Mouse (Mus musculus) cerebellum, postnatal 14 days (tissue): ENCODE measurements around the gene Pxdc1.

Experiments
- DNase-seq, 2 experiments: peaks; one replicate each; pipeline ENCODE4 v3.0.0; 2021; ENCODE audit warnings: mixed read lengths in 2 of 2

Gene Pxdc1

GRCm38 (mm10) chr13:34650953-34651352 is 2.3 kb downstream of the Pxdc1 start:
- DNase-seq = peak; percentile 45 to 57

DNA sequence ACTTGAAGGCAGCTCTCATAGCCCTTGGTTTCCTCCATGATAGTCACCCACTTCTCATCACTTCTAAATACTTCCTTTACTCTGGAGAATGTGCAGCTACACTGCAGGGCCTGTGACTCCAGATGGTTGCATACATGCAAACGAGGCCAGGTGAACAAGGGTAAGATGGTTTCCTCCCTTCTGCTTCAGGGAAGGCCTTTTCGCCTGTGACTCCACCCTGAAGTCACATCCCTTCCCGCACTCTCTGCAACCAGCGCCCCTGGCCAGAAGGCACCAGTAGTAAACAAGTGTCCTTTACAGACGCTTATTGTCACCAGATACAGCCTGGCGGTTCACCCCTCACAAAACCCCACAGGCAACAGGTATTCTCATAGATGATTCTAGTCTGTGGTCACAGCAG is 2.9 kb downstream of the Pxdc1 start:
- no peak for DNase-seq

DNA sequence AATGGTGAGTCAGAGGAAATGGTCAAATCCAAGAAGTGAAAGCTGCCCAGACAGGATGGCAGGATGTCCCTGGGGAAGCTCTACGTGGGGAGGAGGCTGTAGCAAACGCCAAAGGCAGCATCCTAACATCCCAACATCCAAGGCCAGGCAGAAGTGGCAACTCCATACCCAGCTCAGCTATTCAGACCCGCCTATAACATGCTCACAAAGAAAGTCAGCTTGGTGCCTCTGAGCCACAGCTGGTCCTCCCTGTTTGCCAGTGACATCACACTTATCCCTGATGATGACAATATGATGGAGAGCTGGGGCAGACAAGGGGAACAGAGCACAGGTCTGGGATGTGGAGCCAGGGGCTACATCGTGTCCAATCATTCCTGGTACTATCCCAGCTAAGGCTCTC is 5.5 kb downstream of the Pxdc1 start:
- DNase-seq = no peak

DNA sequence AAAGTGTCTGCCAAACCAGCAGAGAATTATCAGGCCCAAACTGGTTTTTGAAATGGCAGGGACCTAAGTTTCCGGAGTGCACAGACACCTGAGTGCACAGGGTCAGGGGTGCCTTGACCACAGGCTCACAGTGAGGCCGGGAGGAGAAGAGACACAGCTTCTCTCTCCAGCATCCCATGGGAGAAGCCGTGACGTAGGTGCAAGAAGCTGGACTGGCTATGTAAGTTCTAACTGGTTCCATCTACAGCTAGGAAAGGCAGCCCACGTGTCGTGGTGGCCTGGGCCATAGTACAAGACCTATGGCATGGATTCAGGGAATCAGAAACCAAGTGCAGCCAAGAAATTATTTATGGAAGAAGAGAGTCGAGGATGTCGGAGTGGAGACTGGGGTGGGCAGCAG is 6.1 kb downstream of the Pxdc1 start:
- DNase-seq = no peak

DNA sequence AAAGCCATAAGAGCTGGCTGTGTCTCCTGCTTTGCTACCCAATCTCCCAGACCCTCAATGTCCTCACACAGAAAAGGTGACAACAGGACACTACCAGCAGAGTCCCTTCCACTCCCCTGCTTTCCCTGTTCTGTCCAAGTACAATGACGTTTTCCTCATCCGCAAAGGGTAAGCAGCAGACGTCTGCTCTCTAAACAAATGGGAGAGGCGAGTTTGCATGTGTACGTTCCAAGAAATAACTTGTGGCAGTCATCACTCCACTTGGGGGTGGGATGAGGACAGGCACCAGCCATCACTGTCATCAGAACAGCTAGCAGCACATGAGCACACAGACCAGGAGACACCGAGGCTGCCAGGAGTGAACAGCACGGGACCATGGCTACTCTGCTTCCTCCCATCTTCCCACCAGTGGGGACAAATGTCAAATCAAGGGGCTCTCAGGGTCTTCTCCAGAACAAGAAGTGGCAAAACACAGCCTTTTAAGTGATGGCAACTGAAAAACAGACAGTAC is 7.0 kb downstream of the Pxdc1 start:
- DNase-seq = no peak

DNA sequence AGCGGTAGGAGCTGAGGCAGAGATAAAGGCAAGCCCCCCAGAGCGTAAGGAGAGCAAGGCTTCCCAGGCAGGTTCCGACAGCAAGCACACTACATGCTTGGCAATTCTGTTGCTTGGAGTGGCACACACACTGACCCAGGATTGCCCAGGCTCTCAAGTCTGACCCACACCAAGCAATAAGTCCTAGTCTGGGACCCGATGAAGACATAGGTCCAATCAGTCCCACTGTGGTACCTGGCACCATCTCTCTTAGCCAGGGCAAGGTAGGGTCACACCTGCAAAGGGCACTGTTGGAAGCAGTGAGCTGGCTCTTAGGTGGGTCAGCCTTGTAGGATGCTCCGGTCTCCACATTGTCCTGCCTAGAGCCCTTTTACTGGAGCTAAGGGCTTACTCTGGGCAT is 7.8 kb downstream of the Pxdc1 start:
- DNase-seq = no peak

DNA sequence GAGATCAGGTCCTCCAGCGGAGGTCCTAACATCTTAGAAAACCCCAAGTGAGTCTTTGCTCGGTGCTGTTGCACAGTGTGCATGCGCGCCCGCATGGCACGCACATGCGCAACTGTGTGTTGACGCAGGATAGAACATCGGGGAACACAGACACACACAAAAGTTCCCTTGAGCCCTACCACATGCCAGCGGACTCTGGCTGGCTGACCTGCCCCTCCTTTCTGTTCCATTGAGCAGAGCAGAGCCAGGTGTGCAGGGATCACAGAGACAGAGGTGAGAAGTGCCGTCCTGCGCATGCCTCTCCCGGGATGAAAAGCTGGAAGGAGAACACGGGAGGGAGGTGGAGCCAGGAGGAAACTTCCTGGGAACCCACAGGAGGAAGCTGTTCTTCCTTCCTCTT is 8.9 kb downstream of the Pxdc1 start:
- no peak for DNase-seq

- DNase-seq = no peak
Observed at GRCm38 (mm10) chr13:34643926-34644325, 9.4 kb downstream of the Pxdc1 start.

DNA sequence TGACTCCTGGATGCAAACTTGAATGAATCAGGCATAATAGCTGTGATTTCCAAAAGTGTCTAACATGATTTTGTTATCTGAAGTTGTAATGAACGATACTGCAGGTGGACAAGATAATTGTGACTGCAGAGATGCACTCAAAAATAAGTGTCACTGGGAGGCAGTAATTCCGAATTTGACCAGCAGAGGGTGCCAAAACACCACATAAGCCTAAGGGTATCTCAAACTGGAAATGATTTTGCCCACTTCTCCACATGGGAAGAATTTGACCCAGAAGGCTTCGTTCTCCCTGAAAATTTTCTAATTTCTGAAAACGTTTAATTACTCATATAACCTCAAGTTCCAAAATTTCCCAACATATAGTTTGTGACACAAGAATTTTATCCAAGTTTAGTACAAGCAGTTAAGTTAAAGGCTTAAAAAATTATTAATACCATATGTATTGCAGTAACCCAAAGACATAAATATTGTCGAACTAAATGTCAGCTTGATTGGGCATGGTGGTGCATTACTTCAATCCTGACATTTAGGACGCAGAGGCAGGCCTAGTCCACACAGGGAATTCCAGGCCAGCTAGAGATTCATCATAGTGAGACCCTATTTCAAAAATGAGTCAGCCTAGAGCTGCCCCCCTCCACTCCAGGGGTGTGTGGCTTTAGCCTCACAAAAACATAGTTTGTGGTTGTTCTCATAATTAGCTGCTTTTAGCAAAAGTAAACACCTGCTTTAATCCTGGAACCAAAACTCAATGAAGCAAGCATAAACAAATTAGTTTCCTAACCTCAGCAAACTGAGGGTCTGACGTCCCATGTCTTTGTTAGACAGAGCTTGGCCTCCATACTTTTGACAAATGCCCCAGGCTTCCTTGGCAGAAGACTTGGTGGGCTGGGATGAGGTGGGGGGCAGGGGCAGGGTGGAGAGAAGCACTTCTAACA is 10.1 kb downstream of the Pxdc1 start:
- DNase-seq = peak; percentile 84 to 88

DNA sequence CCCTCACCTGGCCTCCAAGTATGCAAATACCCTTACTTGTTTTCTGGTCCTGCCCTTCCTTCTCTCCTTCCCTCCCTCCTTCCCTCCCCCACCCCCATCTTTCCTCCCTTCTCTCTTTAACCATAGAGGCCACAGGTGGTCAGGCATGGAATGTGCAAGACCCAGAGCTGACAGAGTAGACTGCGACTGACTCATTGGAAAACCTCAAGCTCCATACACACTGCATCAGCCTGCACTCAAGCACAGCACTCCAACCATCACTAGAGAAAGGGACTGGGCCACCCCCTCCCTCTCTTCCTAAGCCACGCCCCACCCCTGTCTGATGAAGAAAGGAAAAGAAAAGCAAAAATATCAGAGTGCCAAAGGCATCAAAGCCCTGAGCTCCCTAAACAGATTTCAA is 12.2 kb downstream of the Pxdc1 start:
- DNase-seq = no peak

DNA sequence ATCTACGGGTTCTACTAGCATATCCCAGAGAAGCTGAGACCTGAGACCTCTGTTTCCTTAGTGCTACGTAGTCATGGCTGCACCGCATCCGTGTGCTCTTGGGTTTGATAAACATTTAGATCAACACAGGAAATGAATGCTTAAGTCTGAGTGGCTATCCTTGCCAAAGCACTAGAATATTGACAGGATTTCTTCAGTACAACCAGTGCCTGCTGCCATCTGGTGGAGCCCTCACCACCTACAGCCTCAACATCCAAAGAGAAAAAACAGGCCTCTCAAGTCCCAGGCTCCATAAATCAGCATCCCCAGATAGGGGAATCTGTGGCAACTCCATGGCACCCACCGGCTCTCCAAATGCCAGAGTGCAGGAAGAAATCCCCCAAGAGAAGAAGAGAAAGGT is 17.3 kb downstream of the Pxdc1 start:
- peak; percentile 86 to 88 for DNase-seq

- no peak for DNase-seq
Observed at GRCm38 (mm10) chr13:34630319-34630718, 23.0 kb downstream of the Pxdc1 start.

DNA sequence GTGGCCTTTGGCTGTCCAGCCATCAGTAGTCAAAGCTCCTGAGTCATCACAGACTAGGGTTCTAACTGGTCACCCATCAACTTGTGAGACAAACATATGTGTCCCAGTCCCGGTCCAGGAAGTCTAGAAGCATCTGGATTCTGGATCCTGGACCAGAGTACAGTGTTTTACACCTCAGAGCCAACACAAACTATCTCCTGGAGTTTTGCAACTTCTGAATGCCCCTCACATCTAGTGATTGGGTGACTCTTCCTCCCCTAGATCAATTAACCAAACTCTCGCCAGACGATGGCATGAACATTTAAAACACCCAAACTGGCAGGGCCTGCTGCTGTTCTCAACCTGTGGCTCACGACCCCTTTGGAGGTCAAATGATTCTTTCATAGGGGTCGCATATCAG is 23.5 kb downstream of the Pxdc1 start:
- DNase-seq = no peak

GRCm38 (mm10) chr13:34627446-34627845 is 25.8 kb downstream of the Pxdc1 start:
- DNase-seq = no peak

- DNase-seq = no peak
Observed at GRCm38 (mm10) chr13:34624414-34624813, 28.9 kb downstream of the Pxdc1 start.

- peak; percentile 30 to 41 for DNase-seq
Observed at GRCm38 (mm10) chr13:34612402-34612801, 40.9 kb downstream of the Pxdc1 start.

DNA sequence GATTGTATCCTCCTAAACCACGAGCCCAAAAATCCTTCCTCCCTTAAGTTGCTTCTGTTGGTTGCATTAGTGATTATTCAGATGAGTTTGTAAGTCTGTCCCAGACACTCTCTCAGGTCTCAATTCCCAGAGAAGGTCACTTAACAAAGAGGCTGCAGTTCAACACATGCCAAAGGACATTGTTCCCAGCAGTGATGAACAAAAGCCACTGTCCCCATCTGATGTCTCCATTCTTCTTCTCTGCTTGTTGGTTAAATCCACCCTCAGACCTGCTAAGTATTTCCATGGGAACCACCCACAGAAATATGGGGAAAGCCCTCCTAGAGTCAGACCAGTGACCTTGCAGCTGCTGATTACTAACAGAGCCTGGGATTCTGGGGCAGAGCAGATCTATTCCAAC is 43.6 kb downstream of the Pxdc1 start:
- DNase-seq = no peak

GRCm38 (mm10) chr13:34607079-34607478 is 46.2 kb downstream of the Pxdc1 start:
- no peak for DNase-seq

GRCm38 (mm10) chr13:34605884-34606283 is 47.4 kb downstream of the Pxdc1 start:
- DNase-seq = no peak

DNA sequence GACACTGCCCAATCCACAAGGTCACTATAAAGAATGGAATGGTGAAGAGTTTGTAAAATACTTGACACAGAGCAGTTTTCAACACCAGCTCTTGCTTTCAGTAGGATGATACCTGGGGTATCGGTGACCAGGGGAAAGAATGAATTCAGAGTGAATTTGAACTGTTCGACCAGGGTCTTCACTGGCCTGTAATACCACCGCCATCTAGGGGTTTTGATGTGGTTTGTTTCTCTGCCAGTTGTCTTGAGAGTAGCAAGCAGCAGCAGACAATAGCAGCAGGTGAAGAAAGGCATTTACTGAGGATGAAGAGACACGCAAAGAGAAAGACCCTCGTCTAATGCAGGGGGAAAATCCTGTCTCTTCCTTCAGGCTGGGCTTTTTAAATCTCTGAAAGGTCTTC is 48.1 kb downstream of the Pxdc1 start:
- no peak for DNase-seq

DNA sequence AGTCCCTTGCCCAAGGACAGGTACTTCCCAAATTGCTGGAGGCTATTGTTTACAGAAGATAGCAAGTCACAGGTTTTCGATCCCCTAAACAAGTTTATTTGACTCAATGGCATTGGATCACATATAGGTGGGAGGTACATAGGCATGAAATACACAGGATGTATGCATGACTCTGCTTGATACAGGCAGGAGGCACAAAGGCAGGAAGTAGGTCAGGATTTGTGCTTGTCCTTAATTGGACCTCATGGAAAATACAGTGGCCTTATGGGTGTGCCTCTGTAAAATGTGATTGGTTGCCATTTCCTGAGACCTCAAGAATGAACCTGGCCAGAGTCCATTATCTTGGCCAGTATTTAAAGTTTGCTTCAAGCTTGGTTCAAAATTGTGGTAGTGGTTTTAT is 48.9 kb downstream of the Pxdc1 start:
- no peak for DNase-seq

DNA sequence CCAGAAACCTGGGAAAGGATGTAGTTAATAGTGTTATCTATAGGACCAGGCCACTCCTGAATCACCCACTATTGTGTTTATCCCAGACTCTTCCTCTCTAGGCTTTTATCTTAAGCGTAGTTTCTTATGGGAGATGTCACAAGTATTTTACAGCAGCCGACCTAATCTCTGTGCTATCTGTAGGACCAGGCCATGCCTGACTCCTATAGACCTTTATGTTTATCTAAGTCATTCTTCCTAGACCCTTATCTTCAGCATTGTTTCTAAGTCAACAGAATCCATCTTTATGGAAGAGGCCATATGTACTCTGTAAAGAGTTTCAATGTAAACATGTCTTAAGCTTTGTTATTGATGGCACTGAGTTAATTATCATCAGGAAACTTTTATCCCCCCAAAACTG is 50.5 kb downstream of the Pxdc1 start:
- DNase-seq = no peak

- no peak for DNase-seq
Observed at GRCm38 (mm10) chr13:34596797-34597196, 56.5 kb downstream of the Pxdc1 start.
